ENCODE assay signal across 8 mouse cellular contexts in genomic region chr6:17635615-17636284, GRCm38 (mm10). TPM values are rescaled to one million over a fixed set of nuclear protein-coding genes. Genes with fewer than 3 reads are reported as not detected.
DNase-seq lines count a peak whose midpoint lies in the region; ATAC-seq lines count a peak whose summit lies in the region.

TSS of gene Capza2 (plus strand) at chr6:17636234.

- peak within 1 kb of the TSS; percentile 96 for H3K27ac ChIP-seq in kidney, embryonic 15.5 days
- H3K27ac ChIP-seq in lung, embryonic 16.5 days (ENCODE audit: low read length): peak within 1 kb of the TSS; percentile 98
- peak within 1 kb of the TSS; percentile 96 for H3K27ac ChIP-seq in stomach, embryonic 14.5 days (ENCODE audit: low read length)

- no peak for ATAC-seq in kidney, embryonic 15.5 days (replicated peaks; ENCODE audit: low FRiP score)
- ATAC-seq in common myeloid progenitor, adult 5-6 weeks (replicated peaks; ENCODE audit: low read depth, poor library complexity, severe bottlenecking): peak; percentile 57
- no peak for ATAC-seq in lung, embryonic 16.5 days (ENCODE audit: low read depth)
- ATAC-seq in stomach, embryonic 14.5 days (ENCODE audit: insufficient number of reproducible peaks, insufficient read depth, low FRiP score, low read depth): no peak

- peak within 1 kb of the TSS; percentile 96 for H3K9ac ChIP-seq in kidney, embryonic 15.5 days
- peak within 1 kb of the TSS; percentile 96 for H3K9ac ChIP-seq in lung, embryonic 16.5 days (ENCODE audit: low read length)
- peak within 1 kb of the TSS; percentile 93 for H3K9ac ChIP-seq in stomach, embryonic 14.5 days (replicated peaks; ENCODE audit: low read depth, low read length)

- 50% methylated on average over 7 of the region's 7 CpGs for WGBS in kidney, embryonic 15.5 days
- 56% methylated on average over 7 of the region's 7 CpGs for WGBS in large intestine, adult 2 months
- WGBS in lung, embryonic 16.5 days: 68% methylated on average over 7 of the region's 7 CpGs
- WGBS in stomach, embryonic 14.5 days: 80% methylated on average over 7 of the region's 7 CpGs

- H3K4me3 ChIP-seq in kidney, embryonic 15.5 days (replicated peaks): peak within 1 kb of the TSS; percentile 88
- peak within 1 kb of the TSS; percentile 90 for H3K4me3 ChIP-seq in lung, embryonic 16.5 days (ENCODE audit: low read length)
- H3K4me3 ChIP-seq in stomach, embryonic 14.5 days (ENCODE audit: low read depth, low read length): peak within 1 kb of the TSS; percentile 80

- peaks cover 14% of the 10 kb centered on the region for H3K4me1 ChIP-seq in kidney, embryonic 15.5 days
- peaks cover 8% of the 10 kb centered on the region; the same call in 1 of the 2 replicates for H3K4me1 ChIP-seq in lung, embryonic 16.5 days (replicated peaks; ENCODE audit: control insufficient read depth, insufficient read depth, low read length)
- H3K4me1 ChIP-seq in stomach, embryonic 14.5 days (ENCODE audit: control insufficient read depth, insufficient read depth, low read length): peaks cover 10% of the 10 kb centered on the region; the same call in 1 of the 2 replicates

- no peaks in the 10 kb centered on the region for H3K9me3 ChIP-seq in kidney, embryonic 15.5 days (replicated peaks)
- peaks cover 1% of the 10 kb centered on the region; the same call in 1 of the 2 replicates for H3K9me3 ChIP-seq in lung, embryonic 16.5 days (ENCODE audit: control insufficient read depth, low read length)
- H3K9me3 ChIP-seq in stomach, embryonic 14.5 days (ENCODE audit: control insufficient read depth, low read depth, low read length): no peaks in the 10 kb centered on the region

- no peak for DNase-seq in kidney, postnatal 25 days
- peak in 1 of 2 experiments; percentile 62 for DNase-seq in heart, adult 18-20 months
- no peak for DNase-seq in large intestine, adult 2 months (ENCODE audit: low read depth, low spot score)
- DNase-seq in cerebellum, adult 11-12 months: no peak

- peak within 1 kb of the TSS; percentile 74 for H3K4me2 ChIP-seq in kidney, embryonic 15.5 days
- peak within 1 kb of the TSS; percentile 44 for H3K4me2 ChIP-seq in lung, embryonic 16.5 days (ENCODE audit: low read depth, low read length)
- H3K4me2 ChIP-seq in stomach, embryonic 14.5 days (replicated peaks; ENCODE audit: low read depth, low read length): 0 out of 2 replicates have a peak within 1 kb of the TSS, but pooled peaks have one; percentile 28

- 0 out of 2 replicates have a peak, but pooled peaks cover 2% of the 10 kb centered on the region for H3K36me3 ChIP-seq in kidney, embryonic 15.5 days
- H3K36me3 ChIP-seq in lung, embryonic 16.5 days (ENCODE audit: control insufficient read depth, insufficient read depth, low read length): 0 out of 2 replicates have a peak, but pooled peaks cover 1% of the 10 kb centered on the region
- H3K36me3 ChIP-seq in stomach, embryonic 14.5 days (ENCODE audit: control insufficient read depth, insufficient read depth, low read length): no peaks in the 10 kb centered on the region

- no peaks in the 10 kb centered on the region for H3K27me3 ChIP-seq in kidney, embryonic 15.5 days
- no peaks in the 10 kb centered on the region for H3K27me3 ChIP-seq in lung, embryonic 16.5 days (ENCODE audit: control insufficient read depth, insufficient read depth, low read depth, low read length)
- no peaks in the 10 kb centered on the region for H3K27me3 ChIP-seq in stomach, embryonic 14.5 days (ENCODE audit: control insufficient read depth, insufficient read depth, low read length)

RNA-seq across cellular contexts. Expression of gene Capza2, which starts in this region (rescaled TPM):
- 212 and 226 TPM in 2 replicates for polyA plus RNA-seq in kidney, embryonic 15.5 days (2015; fragmentation: Nextera tagmentation; extraction: Ambion mirVana)
- total RNA-seq in common myeloid progenitor, adult 5-6 weeks (2017): 282 and 287 TPM in 2 replicates
- 100 to 1,000 TPM; 135 to 151 TPM for total RNA-seq in heart, adult 18-20 months (2021)
- polyA plus RNA-seq in large intestine, adult 2 months (2012; rRNA removed): 21.5 and 24.8 TPM in 2 replicates
- polyA plus RNA-seq in lung, embryonic 16.5 days (2015; fragmentation: Nextera tagmentation; extraction: Ambion mirVana): 241 and 242 TPM in 2 replicates
- 242 and 253 TPM in 2 replicates for polyA plus RNA-seq in stomach, embryonic 14.5 days (2014; fragmentation: Nextera tagmentation; extraction: Ambion mirVana)
